Mouse (Mus musculus) CH12.LX (cell line): ENCODE data around the gene Mael. TPM values are rescaled to one million over a fixed set of nuclear protein-coding genes. Genes with fewer than 3 reads are reported as not detected.

Experiments
- DNase-seq: peaks from one replicate; pipeline ENCODE4 v3.0.0-alpha.2; 2013; ENCODE audit errors: extremely low read depth
- H3K27ac ChIP-seq: 2 replicates; pipeline ENCODE4 v1.5.1; 2012; ENCODE audit warnings: low read depth, mild to moderate bottlenecking, control low read depth, moderate library complexity; ENCODE audit not compliant: insufficient read depth
- H3K27me3 ChIP-seq: replicated peaks from 2 replicates; pipeline ENCODE3; 2012; ENCODE audit warnings: inconsistent platforms
- H3K36me3 ChIP-seq, 2 experiments: replicated peaks in 1 of 2; 2 replicates each; pipeline versions ENCODE3 to v1.6.1; 2012; ENCODE audit warnings: inconsistent platforms in 1 of 2, low read length in 1 of 2, mild to moderate bottlenecking in 1 of 2, mixed read lengths in 1 of 2, moderate library complexity in 1 of 2; ENCODE audit not compliant: control insufficient read depth in 1 of 2, insufficient read depth in 1 of 2
- H3K4me1 ChIP-seq, 2 experiments: 2 replicates each; pipeline ENCODE4 v1.6.1; 2012; ENCODE audit warnings: inconsistent platforms in 1 of 2, moderate library complexity in 1 of 2; ENCODE audit not compliant: insufficient read depth in 2 of 2, control insufficient read depth in 1 of 2
- H3K4me2 ChIP-seq: 2 replicates; pipeline ENCODE4 v1.6.1; 2012; ENCODE audit warnings: low read depth, mild to moderate bottlenecking, control low read depth; ENCODE audit not compliant: poor library complexity, insufficient read depth, severe bottlenecking
- H3K4me3 ChIP-seq, 3 experiments: fragments of 150-350 bp in 1 of 3; sonication (generic) in 1 of 3; replicated peaks in 1 of 3; 2 replicates each; pipeline versions ENCODE3 to v1.5.1; 2011 to 2012; ENCODE audit warnings: low read depth in 2 of 3, low read length in 2 of 3, mild to moderate bottlenecking in 2 of 3, moderate library complexity in 2 of 3, control low read depth in 1 of 3, improper control_type of control experiment in 1 of 3, inconsistent platforms in 1 of 3, mixed read lengths in 1 of 3; ENCODE audit not compliant: poor library complexity in 1 of 3
- H3K79me2 ChIP-seq: replicated peaks from 2 replicates; pipeline ENCODE4 v1.6.1; 2012; ENCODE audit warnings: mild to moderate bottlenecking, moderate library complexity; ENCODE audit not compliant: control insufficient read depth, poor library complexity, insufficient read depth, severe bottlenecking; ENCODE audit errors: extremely low read depth
- H3K9ac ChIP-seq: 2 replicates; pipeline ENCODE4 v1.6.1; 2012; ENCODE audit warnings: low read depth, mild to moderate bottlenecking, control low read depth, moderate library complexity; ENCODE audit not compliant: insufficient read depth
- H3K9me3 ChIP-seq: replicated peaks from 2 replicates; pipeline ENCODE3; 2012; ENCODE audit warnings: low read length, inconsistent platforms, mixed read lengths
- CHD1 ChIP-seq: IDR thresholded peaks from 2 replicates; pipeline ENCODE4 v1.6.1; 2012; ENCODE audit warnings: low read depth, low read length, improper control_type of control experiment, inconsistent platforms
- CTCF ChIP-seq, 2 experiments: IDR thresholded peaks in 1 of 2; conservative IDR thresholded peaks in 1 of 2; 2 replicates each; pipeline ENCODE4 v1.5.1; 2011 to 2012; ENCODE audit warnings: low read depth in 2 of 2, low read length in 2 of 2, improper control_type of control experiment in 1 of 2, inconsistent platforms in 1 of 2, mild to moderate bottlenecking in 1 of 2, moderate library complexity in 1 of 2
- E2F4 ChIP-seq: IDR thresholded peaks from 2 replicates; pipeline ENCODE4 v1.6.1; 2011; ENCODE audit warnings: low read depth, low read length, improper control_type of control experiment; ENCODE audit not compliant: insufficient replicate concordance
- ELF1 ChIP-seq: IDR thresholded peaks from 2 replicates; pipeline ENCODE4 v1.6.1; 2014; ENCODE audit warnings: low read depth, mild to moderate bottlenecking, inconsistent platforms, low read length, improper control_type of control experiment
- ETS1 ChIP-seq: conservative IDR thresholded peaks from 2 replicates; pipeline ENCODE4 v1.6.1; 2012; ENCODE audit warnings: low read depth, mild to moderate bottlenecking, inconsistent platforms, low read length, improper control_type of control experiment, moderate library complexity
- GABPA ChIP-seq: IDR thresholded peaks from 2 replicates; pipeline ENCODE4 v1.6.1; 2012; ENCODE audit warnings: low read depth, low read length, improper control_type of control experiment, inconsistent platforms; ENCODE audit not compliant: insufficient replicate concordance
- HCFC1 ChIP-seq: IDR thresholded peaks from 2 replicates; pipeline ENCODE4 v1.6.1; 2012; ENCODE audit warnings: low read depth, mild to moderate bottlenecking, inconsistent platforms, low read length, improper control_type of control experiment
- IRF4 ChIP-seq: IDR thresholded peaks from 2 replicates; pipeline ENCODE4 v1.6.1; 2014; ENCODE audit warnings: low read depth, mild to moderate bottlenecking, inconsistent platforms, low read length, improper control_type of control experiment
- JUN ChIP-seq: IDR thresholded peaks from 2 replicates; pipeline ENCODE4 v1.6.1; 2011; ENCODE audit warnings: low read depth, mild to moderate bottlenecking, low read length, improper control_type of control experiment, moderate library complexity; ENCODE audit not compliant: insufficient read depth
- JUND ChIP-seq: conservative IDR thresholded peaks from 2 replicates; pipeline ENCODE4 v1.6.1; 2011; ENCODE audit warnings: low read depth, low read length, improper control_type of control experiment
- KAT2A ChIP-seq: IDR thresholded peaks from 2 replicates; pipeline ENCODE4 v1.6.1; 2012; ENCODE audit warnings: low read length, improper control_type of control experiment, inconsistent platforms; ENCODE audit not compliant: insufficient replicate concordance
- MAFK ChIP-seq: IDR thresholded peaks from 2 replicates; pipeline ENCODE4 v1.6.1; 2011; ENCODE audit warnings: low read length, improper control_type of control experiment; ENCODE audit not compliant: insufficient replicate concordance
- MAX ChIP-seq: IDR thresholded peaks from 2 replicates; pipeline ENCODE4 v1.6.1; 2011; ENCODE audit warnings: low read length, improper control_type of control experiment
- MXI1 ChIP-seq: IDR thresholded peaks from 2 replicates; pipeline ENCODE4 v1.6.1; 2011; ENCODE audit warnings: mild to moderate bottlenecking, low read depth, low read length, improper control_type of control experiment
- MYC ChIP-seq: IDR thresholded peaks from 2 replicates; pipeline ENCODE4 v1.6.1; 2011; ENCODE audit warnings: low read depth, mild to moderate bottlenecking, improper control_type of control experiment, low read length
- NRF1 ChIP-seq: IDR thresholded peaks from 2 replicates; pipeline ENCODE4 v1.6.1; 2014; ENCODE audit warnings: low read depth, mild to moderate bottlenecking, inconsistent platforms, low read length, improper control_type of control experiment, moderate library complexity
- PAX5 ChIP-seq: IDR thresholded peaks from 2 replicates; pipeline ENCODE4 v1.6.1; 2012; ENCODE audit warnings: low read length, inconsistent platforms, mixed read lengths
- POLR2AphosphoS2 ChIP-seq: IDR thresholded peaks from 2 replicates; pipeline ENCODE4 v1.6.1; 2011; ENCODE audit warnings: low read depth, low read length, improper control_type of control experiment
- RAD21 ChIP-seq: IDR thresholded peaks from 2 replicates; pipeline ENCODE4 v1.6.1; 2011; ENCODE audit warnings: low read depth, mild to moderate bottlenecking, low read length, improper control_type of control experiment, moderate library complexity
- SMC3 ChIP-seq: IDR thresholded peaks from 2 replicates; pipeline ENCODE4 v1.6.1; 2011; ENCODE audit warnings: low read depth, low read length, improper control_type of control experiment
- TBP ChIP-seq: conservative IDR thresholded peaks from 2 replicates; pipeline ENCODE4 v1.6.1; 2011; ENCODE audit warnings: low read depth, low read length, improper control_type of control experiment
- TCF12 ChIP-seq: IDR thresholded peaks from 2 replicates; pipeline ENCODE4 v1.6.1; 2014; ENCODE audit warnings: low read depth, mild to moderate bottlenecking, inconsistent platforms, low read length, improper control_type of control experiment
- USF1 ChIP-seq: IDR thresholded peaks from 2 replicates; pipeline ENCODE4 v1.6.1; 2014; ENCODE audit warnings: low read depth, mild to moderate bottlenecking, inconsistent platforms, low read length, improper control_type of control experiment
- ZC3H11A ChIP-seq: IDR thresholded peaks from 2 replicates; pipeline ENCODE4 v1.6.1; 2012; ENCODE audit warnings: low read depth, mild to moderate bottlenecking, inconsistent platforms, low read length, improper control_type of control experiment
- dilution Hi-C: fragments of 300-500 bp; cut with MboI; formaldehyde crosslinking; loops from 2 replicates; pipeline ENCODE4 v1.14.3; 2020; ENCODE audit warnings: low sequenced_read_pairs; ENCODE audit not compliant: extremely low pct_unique_long_range_greater_than_20kb, extremely low pct_ligation_motif_present
- in situ Hi-C: fragments of 300-500 bp; cut with MboI; formaldehyde crosslinking; loops from 3 replicates; pipeline ENCODE4 v1.14.3; 2019; ENCODE audit warnings: low sequenced_read_pairs, low pct_ligation_motif_present, low pct_unique_long_range_greater_than_20kb, mixed read lengths
- polyA plus RNA-seq: library from polyadenylated mRNA; unstranded; fragments of >175 nt; gene quantifications from 2 replicates; pipeline ENCODE4 v1.2.1, GENCODE M21; 2012; ENCODE audit warnings: low read depth; ENCODE audit not compliant: insufficient read length
- total RNA-seq, 2 experiments: library from RNA; depleted of rRNA; stranded (reverse); fragments of 300-350 nt in 1 of 2; fragments of >200 nt in 1 of 2; gene quantifications; 2 replicates each; pipeline ENCODE4 v1.2.3; 2012 to 2014

The Mael gene
- total and polyA plus RNA-seq, 3 experiments, result not detected

- Histone ChIP-seq H3K4me3 (no peak overlapping the region), H3K79me2 (no peaks in the 10 kb centered on the region), H3K36me3 (no peaks in the 10 kb centered on the region), H3K27me3 (no peaks in the 10 kb centered on the region), H3K9me3 (no peaks in the 10 kb centered on the region), H3K4me1 (no peaks in the 10 kb centered on the region), H3K4me2 (no peak overlapping the region), H3K27ac (no peak overlapping the region), H3K9ac (no peak overlapping the region)
- in situ Hi-C loops, result no loop called here
- dilution Hi-C loops, result no loop called here
- TF ChIP-seq RAD21 (peak; percentile 69), IRF4 (no peak), GABPA (no peak), POLR2AphosphoS2 (no peak), SMC3 (peak; percentile 66), KAT2A (no peak), PAX5 (no peak), CHD1 (no peak), CTCF (conservative IDR thresholded peaks at IDR 0.05 in 1 of 2, IDR thresholded peaks at IDR 0.05 in 1 of 2; ENCODE audit: low read depth in 2 of 2, low read length in 2 of 2) (peak in 1 of 2 experiments; percentile 70; a peak in 2 of 4 replicates)
- peak; percentile 21 for DNase-seq
Observed at GRCm38 (mm10) chr1:166214181-166214580, 24.4 kb downstream of the Mael start.

GRCm38 (mm10) chr1:166209371-166209770 is 29.2 kb downstream of the Mael start:
- no peaks in the 10 kb centered on the region for H3K27me3 ChIP-seq
- in situ Hi-C loops (no loop called here), dilution Hi-C loops (no loop called here)
- no peak overlapping the region for H3K27ac ChIP-seq
- DNase-seq, result no peak
- no peak overlapping the region for H3K4me3 ChIP-seq
- H3K9ac ChIP-seq, result no peak overlapping the region
- TF ChIP-seq E2F4 (no peak), JUND (no peak), GABPA (no peak), KAT2A (no peak), ZC3H11A (no peak)
- TF ChIP-seq, all 38 proteins: peak for 0
- H3K36me3 ChIP-seq, result no peaks in the 10 kb centered on the region
- H3K79me2 ChIP-seq, result no peaks in the 10 kb centered on the region
- no peaks in the 10 kb centered on the region for H3K9me3 ChIP-seq
- no peak overlapping the region for H3K4me2 ChIP-seq
- H3K4me1 ChIP-seq, result no peaks in the 10 kb centered on the region; a peak in 1 of 4 replicates

GRCm38 (mm10) chr1:166205159-166205558 is 33.4 kb downstream of the Mael start:
- Histone ChIP-seq H3K27me3 (no peaks in the 10 kb centered on the region), H3K4me2 (no peak overlapping the region), H3K36me3 (no peaks in the 10 kb centered on the region), H3K4me1 (peaks cover 2 to 9% of the 10 kb centered on the region in 2 experiments; a peak in 2 of 4 replicates), H3K9ac (no peak overlapping the region), H3K9me3 (no peaks in the 10 kb centered on the region)
- DNase-seq, result no peak
- in situ Hi-C loops, result no loop called here
- dilution Hi-C loops, result no loop called here
- no peak for TF ChIP-seq HCFC1
- no peak for TF ChIP-seq PAX5
- TF ChIP-seq ELF1, result no peak
- no peak for TF ChIP-seq JUN
- no peak for TF ChIP-seq JUND
- TF ChIP-seq TCF12, result no peak
- TF ChIP-seq GABPA, result no peak
- no peak for TF ChIP-seq NRF1
- TF ChIP-seq MAX, result no peak
- no peak for TF ChIP-seq MYC
- no peak for TF ChIP-seq MXI1
- TF ChIP-seq ETS1, result no peak
- TF ChIP-seq IRF4, result no peak
- no peak for TF ChIP-seq USF1
- no peak for TF ChIP-seq SMC3
- TF ChIP-seq TBP, result no peak
- no peak for TF ChIP-seq MAFK
- TF ChIP-seq KAT2A, result no peak
- TF ChIP-seq POLR2AphosphoS2, result no peak
- TF ChIP-seq, all 38 proteins: peak for 0
- Histone ChIP-seq H3K79me2 (no peaks in the 10 kb centered on the region), H3K4me3 (no peak overlapping the region), H3K27ac (no peak overlapping the region)
